Mouse (Mus musculus) neural tube, embryonic 14.5 days (tissue): ENCODE measurements around the gene Ankrd9. TPM values are rescaled to one million over a fixed set of nuclear protein-coding genes. Genes with fewer than 3 reads are reported as not detected.
A peak's percentile ranks its signal among the peaks of the same experiment; 100 is the strongest.

Source experiments
- ATAC-seq: fragments of 200-750 bp; cut with Nextera tagmentation; 2 replicates; pipeline ENCODE4 v1.8.0; 2017; ENCODE audit warnings: low read depth, mild to moderate bottlenecking, moderate TSS enrichment, moderate library complexity
- H3K27ac ChIP-seq: fragments of 300-500 bp; sonication (generic); 2 replicates; pipeline ENCODE4 v1.5.1; 2014; ENCODE audit warnings: low read depth, mild to moderate bottlenecking, control low read depth, low read length, moderate library complexity, mixed read lengths
- H3K27me3 ChIP-seq: fragments of 300-500 bp; sonication (generic); 2 replicates; pipeline ENCODE4 v1.6.1; 2014; ENCODE audit warnings: low read length; ENCODE audit not compliant: control insufficient read depth, insufficient read depth
- H3K36me3 ChIP-seq: fragments of 300-500 bp; sonication (generic); 2 replicates; pipeline ENCODE4 v1.6.1; 2014; ENCODE audit warnings: low read length, mixed read lengths; ENCODE audit not compliant: control insufficient read depth, insufficient read depth
- H3K4me1 ChIP-seq: fragments of 300-500 bp; sonication (generic); 2 replicates; pipeline ENCODE4 v1.6.1; 2014; ENCODE audit warnings: low read length; ENCODE audit not compliant: control insufficient read depth, insufficient read depth
- H3K4me2 ChIP-seq: fragments of 300-500 bp; sonication (generic); 2 replicates; pipeline ENCODE4 v1.6.1; 2014; ENCODE audit warnings: mild to moderate bottlenecking, low read depth, low read length, control low read depth
- H3K4me3 ChIP-seq: fragments of 300-500 bp; sonication (generic); 2 replicates; pipeline ENCODE4 v1.5.1; 2014; ENCODE audit warnings: low read depth, low read length, control low read depth, mixed read lengths
- H3K9ac ChIP-seq: fragments of 300-500 bp; sonication (generic); replicated peaks from 2 replicates; pipeline ENCODE4 v1.6.1; 2014; ENCODE audit warnings: low read depth, mild to moderate bottlenecking, control low read depth, low read length, mixed read lengths
- H3K9me3 ChIP-seq: fragments of 300-500 bp; sonication (generic); 2 replicates; pipeline ENCODE4 v1.6.1; 2016; ENCODE audit warnings: low read length; ENCODE audit not compliant: control insufficient read depth
- WGBS: fragments of 180-500 bp; shearing (Covaris S2); extraction: QIAGEN DNeasy Blood & Tissue Kit; methylation state at CpG from one replicate; pipeline ENCODE4 v1.1.7; 2014; 5-methylcytosine and 5-hydroxymethylcytosine counted together
- polyA plus RNA-seq: library from polyadenylated mRNA; unstranded; fragments of >200 nt; fragmentation: Nextera tagmentation; extraction: Ambion mirVana; gene quantifications from 2 replicates; pipeline ENCODE4 v1.2.1, GENCODE M21; 2014

Gene Ankrd9
- polyA plus RNA-seq: 8.5 and 10.8 TPM in 2 replicates

DNA sequence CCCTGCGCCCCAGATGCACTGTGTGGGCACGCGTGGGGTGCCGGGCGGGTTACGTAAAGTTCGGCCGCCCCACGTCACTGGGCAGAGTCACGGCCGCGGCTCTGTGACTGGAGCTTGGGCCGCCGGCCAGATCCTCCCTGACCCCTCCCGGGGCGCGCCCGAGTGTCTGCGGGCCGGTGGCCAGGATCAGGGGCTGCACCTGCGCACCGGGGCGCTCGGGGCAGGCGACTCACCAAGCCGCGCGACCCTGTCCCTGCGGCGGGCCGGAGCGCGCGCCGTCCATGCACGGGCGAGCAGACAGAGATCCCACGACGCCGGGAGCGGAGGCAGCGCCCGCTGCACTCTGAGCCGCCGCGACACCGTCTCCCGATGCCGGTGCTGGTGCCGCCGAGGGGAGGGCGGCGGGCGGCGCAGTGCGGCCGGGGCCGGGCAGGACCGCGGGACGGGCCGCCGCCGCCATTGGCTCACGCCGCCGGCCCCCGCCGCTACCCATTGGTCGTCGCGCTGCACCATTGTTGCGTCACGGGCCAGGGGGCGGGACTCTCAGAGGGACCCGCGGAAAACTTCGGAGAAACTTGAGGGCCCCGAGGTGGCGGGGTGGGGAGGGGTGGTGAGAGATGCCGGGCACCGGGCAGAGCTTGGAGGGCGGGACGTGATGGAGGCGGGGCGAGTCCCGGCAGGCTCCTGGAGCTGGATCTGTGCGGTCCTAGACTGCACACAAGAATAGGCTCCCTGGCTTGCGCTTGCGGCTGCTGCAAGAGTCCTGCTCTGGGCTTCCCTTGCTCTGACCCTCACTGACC, at the start of gene Ankrd9:
Ankrd9 (minus strand) TSS at position 434 of the 800 bp plus-strand sequence.
- 0 out of 2 replicates have a peak, but pooled peaks cover 3% of the 10 kb centered on the region for H3K27me3 ChIP-seq
- H3K4me2 ChIP-seq: peak within 1 kb of the TSS; percentile 91
- WGBS: under 1% methylated on average over 56 of the region's 90 CpGs
- ATAC-seq: peak; percentile 96
- H3K4me1 ChIP-seq: 0 out of 2 replicates have a peak, but pooled peaks cover 6% of the 10 kb centered on the region
- H3K36me3 ChIP-seq: no peaks in the 10 kb centered on the region; the same call in 1 of the 2 replicates
- H3K9me3 ChIP-seq: no peaks in the 10 kb centered on the region
- H3K4me3 ChIP-seq: peak within 1 kb of the TSS; percentile 85
- peak within 1 kb of the TSS; percentile 74 for H3K9ac ChIP-seq
- H3K27ac ChIP-seq: peak within 1 kb of the TSS; percentile 62; the same call in 1 of the 2 replicates

DNA sequence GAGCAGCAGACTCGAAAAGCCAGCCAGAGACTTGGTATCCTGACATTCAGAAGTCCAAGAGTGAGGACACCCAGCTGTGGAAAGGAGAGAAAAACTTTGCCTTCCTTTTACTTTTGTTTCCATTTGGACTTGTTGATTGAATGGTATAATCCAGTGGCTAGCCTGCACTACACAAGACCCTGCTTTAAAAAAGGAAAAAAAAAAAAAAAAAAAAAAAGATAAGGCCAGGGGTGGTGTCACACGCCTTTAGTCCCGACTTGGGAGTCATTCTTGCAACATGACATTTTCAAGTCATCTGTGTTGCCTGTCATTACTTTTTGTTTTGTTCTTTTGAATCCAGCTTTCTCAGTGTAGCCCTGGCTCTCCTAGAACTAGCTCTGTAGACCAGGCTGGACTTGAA, 42.7 kb upstream of the Ankrd9 start:
- H3K4me3 ChIP-seq: no peak overlapping the region
- no peak overlapping the region for H3K4me2 ChIP-seq
- H3K4me1 ChIP-seq: no peaks in the 10 kb centered on the region
- H3K9ac ChIP-seq: no peak overlapping the region
- ATAC-seq: no peak
- 75% methylated on average over 3 of the region's 3 CpGs for WGBS
- H3K27me3 ChIP-seq: no peaks in the 10 kb centered on the region
- no peak overlapping the region for H3K27ac ChIP-seq
- H3K36me3 ChIP-seq: no peaks in the 10 kb centered on the region
- no peaks in the 10 kb centered on the region for H3K9me3 ChIP-seq

DNA sequence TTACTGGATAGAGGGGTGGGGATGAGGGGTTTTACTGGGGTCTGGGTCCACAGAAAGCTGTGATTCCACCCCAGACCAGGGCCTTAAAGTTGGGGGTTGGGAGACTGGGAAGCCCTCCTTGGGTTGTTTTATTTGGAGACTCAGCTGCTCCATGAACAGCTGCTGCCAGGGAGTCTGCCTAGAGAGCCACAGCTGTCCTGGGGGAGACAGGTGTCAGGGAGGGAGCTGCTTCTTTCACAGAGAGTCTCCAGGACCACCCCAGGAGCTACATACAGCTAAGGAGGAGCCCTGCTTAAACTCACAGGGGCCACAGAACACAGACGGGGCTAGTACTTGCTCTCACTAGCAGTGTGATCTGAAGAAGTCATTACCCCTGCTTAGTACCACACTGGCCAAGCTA, 42.3 kb upstream of the Ankrd9 start:
- WGBS: 10% methylated on average over 1 of the region's 1 CpGs
- Histone ChIP-seq H3K4me2 (no peak overlapping the region), H3K4me3 (no peak overlapping the region), H3K9ac (no peak overlapping the region), H3K36me3 (no peaks in the 10 kb centered on the region), H3K27me3 (no peaks in the 10 kb centered on the region), H3K9me3 (no peaks in the 10 kb centered on the region), H3K4me1 (no peaks in the 10 kb centered on the region), H3K27ac (no peak overlapping the region)
- ATAC-seq: no peak

GRCm38 (mm10) chr12:111019086-111019485, 40.2 kb upstream of the Ankrd9 start:
- no peaks in the 10 kb centered on the region for H3K36me3 ChIP-seq
- no peaks in the 10 kb centered on the region for H3K9me3 ChIP-seq
- ATAC-seq: no peak
- H3K4me1 ChIP-seq: no peaks in the 10 kb centered on the region
- no peak overlapping the region for H3K4me3 ChIP-seq
- no peak overlapping the region for H3K4me2 ChIP-seq
- H3K27me3 ChIP-seq: no peaks in the 10 kb centered on the region
- no peak overlapping the region for H3K27ac ChIP-seq
- WGBS: 88% methylated on average over 2 of the region's 2 CpGs
- H3K9ac ChIP-seq: no peak overlapping the region

GRCm38 (mm10) chr12:111018068-111018467, 39.2 kb upstream of the Ankrd9 start:
- H3K9me3 ChIP-seq: no peaks in the 10 kb centered on the region
- 92% methylated on average over 11 of the region's 11 CpGs for WGBS
- no peak overlapping the region for H3K9ac ChIP-seq
- H3K27me3 ChIP-seq: no peaks in the 10 kb centered on the region
- no peaks in the 10 kb centered on the region for H3K36me3 ChIP-seq
- ATAC-seq: no peak
- H3K4me1 ChIP-seq: no peaks in the 10 kb centered on the region
- H3K27ac ChIP-seq: no peak overlapping the region
- no peak overlapping the region for H3K4me3 ChIP-seq
- no peak overlapping the region for H3K4me2 ChIP-seq

GRCm38 (mm10) chr12:111016807-111017206, 38.0 kb upstream of the Ankrd9 start:
- Histone ChIP-seq H3K9ac (no peak overlapping the region), H3K36me3 (no peaks in the 10 kb centered on the region), H3K27me3 (no peaks in the 10 kb centered on the region), H3K9me3 (no peaks in the 10 kb centered on the region), H3K4me3 (no peak overlapping the region), H3K4me1 (no peaks in the 10 kb centered on the region), H3K4me2 (no peak overlapping the region), H3K27ac (no peak overlapping the region)
- no peak for ATAC-seq
- WGBS: 89% methylated on average over 3 of the region's 3 CpGs

GRCm38 (mm10) chr12:111009615-111010257, 30.9 kb upstream of the Ankrd9 start:
- Histone ChIP-seq H3K4me1 (peaks cover 6% of the 10 kb centered on the region), H3K27me3 (no peaks in the 10 kb centered on the region), H3K9ac (no peak overlapping the region), H3K9me3 (no peaks in the 10 kb centered on the region), H3K27ac (no peak overlapping the region), H3K4me2 (no peak overlapping the region), H3K36me3 (no peaks in the 10 kb centered on the region), H3K4me3 (no peak overlapping the region)
- no peak for ATAC-seq
- 81% methylated on average over 6 of the region's 6 CpGs for WGBS

DNA sequence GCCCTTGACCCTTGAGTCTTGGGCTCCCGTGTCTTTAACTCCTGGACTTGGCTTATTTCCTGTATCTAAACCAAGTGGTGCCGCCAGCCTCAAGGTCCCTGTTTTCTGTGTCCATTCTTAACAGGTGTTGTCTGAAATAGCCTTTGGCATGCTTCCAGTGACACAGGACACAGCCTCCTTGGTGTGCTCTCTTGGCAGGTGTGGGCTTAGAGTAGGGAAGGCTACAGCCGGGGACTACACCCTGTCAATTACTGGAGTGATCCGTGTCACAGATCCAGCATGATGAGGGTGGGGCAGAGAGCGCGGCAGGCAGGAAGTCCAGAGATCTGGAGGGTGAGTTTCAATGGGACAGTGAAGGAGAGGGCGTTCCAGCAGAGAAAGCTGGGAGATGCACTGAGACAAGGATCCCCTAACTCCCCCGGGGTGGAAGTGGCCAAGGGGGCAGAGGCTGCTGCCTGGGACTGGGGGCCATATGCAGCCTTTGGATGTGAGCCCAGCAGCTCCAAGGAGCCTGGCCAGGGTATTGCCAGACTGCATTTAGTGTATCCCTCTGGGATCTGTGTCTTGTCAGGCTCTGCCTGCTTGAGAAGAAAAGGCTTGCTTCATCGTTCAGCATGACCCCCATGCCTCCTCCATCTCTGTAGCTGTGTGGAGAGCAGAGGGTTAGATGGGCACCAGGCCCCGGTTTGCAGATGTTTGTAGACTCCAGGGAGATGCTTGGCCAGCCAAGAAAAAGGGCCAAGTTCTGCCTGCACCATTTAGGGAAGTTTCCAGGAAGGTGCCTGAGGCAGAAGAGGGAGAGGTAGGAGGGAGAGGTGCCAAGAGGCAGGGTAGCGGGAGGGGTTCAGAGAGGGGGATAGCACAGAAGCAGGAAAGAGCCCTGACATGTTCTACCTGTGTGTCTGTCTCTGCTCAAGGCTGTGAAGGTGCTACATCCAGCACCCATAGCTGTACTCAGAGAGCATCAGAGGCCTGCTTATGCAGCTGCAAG, 30.0 kb upstream of the Ankrd9 start:
- no peaks in the 10 kb centered on the region for H3K27me3 ChIP-seq
- no peak; the same call in 1 of the 2 replicates for ATAC-seq
- 65% methylated on average over 11 of the region's 11 CpGs for WGBS
- no peak overlapping the region for H3K9ac ChIP-seq
- no peak overlapping the region for H3K4me3 ChIP-seq
- H3K4me2 ChIP-seq: no peak overlapping the region
- no peak overlapping the region for H3K27ac ChIP-seq
- H3K9me3 ChIP-seq: no peaks in the 10 kb centered on the region
- peaks cover 6% of the 10 kb centered on the region for H3K4me1 ChIP-seq
- H3K36me3 ChIP-seq: no peaks in the 10 kb centered on the region
